Mouse (Mus musculus) thymus, adult 2 months (tissue): ENCODE measurements at regions not wholly inside any gene's neighbourhood (a gene's known extent, or its start where the extent isn't known, plus 50 kb on each side); places are given as distances from the start of the nearest gene placed in this dataset.

Experiments used
- CTCF ChIP-seq: fragments of 200-500 bp; IDR thresholded peaks from 2 replicates; pipeline ENCODE4 v1.5.1; 2012; ENCODE audit warnings: mild to moderate bottlenecking, control low read depth, low read length, moderate library complexity, borderline replicate concordance; ENCODE audit not compliant: control insufficient read depth, poor library complexity, insufficient read depth; ENCODE audit errors: extremely low read depth
- POLR2A ChIP-seq: fragments of 200-500 bp; IDR thresholded peaks from 2 replicates; pipeline ENCODE4 v1.6.1; 2012; ENCODE audit warnings: mild to moderate bottlenecking, low read length, control low read depth, moderate library complexity; ENCODE audit not compliant: control insufficient read depth, poor library complexity, insufficient read depth; ENCODE audit errors: extremely low read depth

DNA sequence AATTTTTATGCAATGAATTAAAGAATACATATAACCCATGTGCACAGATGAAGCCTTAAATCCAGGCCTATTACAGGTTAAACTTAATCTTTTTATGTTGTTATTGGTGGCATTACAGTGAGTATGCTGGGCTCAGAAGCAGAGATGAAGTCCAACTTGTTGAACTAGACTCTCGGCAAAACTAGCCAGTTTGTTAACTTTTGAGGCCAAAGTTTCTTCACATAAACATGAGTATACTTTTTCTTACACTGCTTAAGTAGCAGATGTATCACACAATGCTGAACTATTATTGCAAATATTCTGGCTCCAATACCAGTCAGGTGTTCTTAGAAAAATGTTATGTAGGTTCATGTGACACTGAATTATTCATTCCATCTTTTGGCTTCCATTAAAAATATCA, 592.4 kb upstream of the Cited2 start:
- no peak for TF ChIP-seq CTCF
- no peak for TF ChIP-seq POLR2A
